Mouse (Mus musculus) liver, embryonic 13.5 days (tissue): ENCODE data around the gene Nudt5. TPM values are rescaled to one million over a fixed set of nuclear protein-coding genes. Genes with fewer than 3 reads are reported as not detected.

ENCODE experiments used
- ATAC-seq: fragments of 200-750 bp; cut with Nextera tagmentation; 2 replicates; pipeline ENCODE4 v1.8.0; 2017; ENCODE audit warnings: low read depth, mild to moderate bottlenecking, moderate number of reproducible peaks, moderate library complexity
- DNase-seq: peaks from one replicate; pipeline ENCODE4 v3.0.0; 2022
- H3K27ac ChIP-seq: fragments of 300-500 bp; sonication (generic); 2 replicates; pipeline ENCODE4 v1.5.1; 2015; ENCODE audit warnings: moderate library complexity, mild to moderate bottlenecking, inconsistent platforms
- H3K27me3 ChIP-seq: fragments of 300-500 bp; sonication (generic); 2 replicates; pipeline ENCODE4 v1.6.1; 2015; ENCODE audit warnings: mild to moderate bottlenecking, inconsistent platforms
- H3K36me3 ChIP-seq: fragments of 300-500 bp; sonication (generic); 2 replicates; pipeline ENCODE4 v1.6.1; 2015; ENCODE audit warnings: mild to moderate bottlenecking, inconsistent platforms
- H3K4me1 ChIP-seq: fragments of 300-500 bp; sonication (generic); replicated peaks from 2 replicates; pipeline ENCODE4 v1.6.1; 2015; ENCODE audit warnings: inconsistent platforms
- H3K4me2 ChIP-seq: fragments of 300-500 bp; sonication (generic); 2 replicates; pipeline ENCODE4 v1.6.1; 2015; ENCODE audit warnings: inconsistent platforms, mild to moderate bottlenecking, moderate library complexity
- H3K4me3 ChIP-seq: fragments of 300-500 bp; sonication (generic); replicated peaks from 2 replicates; pipeline ENCODE4 v1.5.1; 2015; ENCODE audit warnings: mild to moderate bottlenecking, inconsistent platforms
- H3K9ac ChIP-seq: fragments of 300-500 bp; sonication (generic); 2 replicates; pipeline ENCODE4 v1.6.1; 2015; ENCODE audit warnings: mild to moderate bottlenecking, inconsistent platforms
- H3K9me3 ChIP-seq: fragments of 300-500 bp; sonication (generic); replicated peaks from 2 replicates; pipeline ENCODE4 v1.6.1; 2016; ENCODE audit warnings: inconsistent platforms
- WGBS: fragments of 180-500 bp; shearing (Covaris S2); methylation state at CpG from one replicate; pipeline ENCODE4 v1.1.7; 2015; ENCODE audit not compliant: insufficient replicate concordance; 5-methylcytosine and 5-hydroxymethylcytosine counted together
- polyA plus RNA-seq: library from polyadenylated mRNA; unstranded; fragments of >200 nt; fragmentation: Nextera tagmentation; extraction: Ambion mirVana; gene quantifications from 2 replicates; pipeline ENCODE4 v1.2.1, GENCODE M21; 2015

The Nudt5 gene
- polyA plus RNA-seq, 1 experiment from 2014 or later, result 70.1 TPM

DNA sequence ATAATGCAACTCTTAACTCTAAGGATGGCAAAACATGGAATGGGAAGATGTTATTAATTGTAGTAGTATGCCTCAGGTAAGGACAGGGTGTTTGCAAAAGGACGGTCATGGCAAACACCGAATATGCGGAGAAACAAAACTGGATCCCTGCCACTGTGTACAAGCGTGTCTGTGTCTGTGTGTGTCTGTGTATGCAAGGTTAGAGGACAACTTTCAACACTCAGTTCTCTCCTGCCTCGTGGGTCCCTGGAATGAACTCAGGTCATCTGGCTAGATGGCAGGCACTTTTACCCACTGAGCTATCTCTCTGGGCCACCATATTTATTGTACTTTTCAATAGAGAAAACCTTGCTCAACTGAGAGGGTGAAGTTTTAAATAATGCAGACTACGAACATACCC, 22.4 kb upstream of the Nudt5 start:
- Histone ChIP-seq H3K36me3 (peaks cover 70% of the 10 kb centered on the region), H3K9ac (no peak overlapping the region), H3K4me1 (peaks cover 15% of the 10 kb centered on the region; the same call in 1 of the 2 replicates), H3K4me2 (no peak overlapping the region), H3K27ac (no peak overlapping the region), H3K4me3 (no peak overlapping the region), H3K27me3 (no peaks in the 10 kb centered on the region), H3K9me3 (no peaks in the 10 kb centered on the region)
- no peak for ATAC-seq
- no peak for DNase-seq
- 86% methylated on average over 6 of the region's 6 CpGs for WGBS

DNA sequence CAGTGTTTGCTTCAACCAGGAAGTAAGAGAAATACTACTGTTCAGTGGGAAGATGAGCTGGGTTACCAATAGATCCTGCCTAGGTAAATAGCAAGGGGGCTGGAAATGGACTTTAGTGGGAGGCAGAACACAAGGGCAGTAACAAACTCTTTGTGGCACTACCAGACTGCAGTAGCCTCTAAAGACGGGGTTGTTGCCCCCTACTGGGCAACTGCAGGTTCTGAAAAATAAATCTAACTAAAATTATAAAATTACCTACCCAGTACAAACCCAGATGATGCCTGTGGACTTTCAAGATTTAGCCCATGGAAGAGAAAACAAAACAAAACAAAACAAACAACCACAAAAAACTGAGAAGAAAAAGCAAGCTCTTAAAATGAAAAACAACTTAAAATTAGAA, 20.6 kb upstream of the Nudt5 start:
- ATAC-seq (no peak), DNase-seq (no peak)
- no peaks in the 10 kb centered on the region for H3K27me3 ChIP-seq
- H3K9me3 ChIP-seq, result no peaks in the 10 kb centered on the region
- no peak overlapping the region for H3K27ac ChIP-seq
- peaks cover 15% of the 10 kb centered on the region; the same call in 1 of the 2 replicates for H3K4me1 ChIP-seq
- no peak overlapping the region for H3K4me2 ChIP-seq
- 21% methylated on average over 1 of the region's 1 CpGs for WGBS
- H3K9ac ChIP-seq, result no peak overlapping the region
- no peak overlapping the region for H3K4me3 ChIP-seq
- peaks cover 62% of the 10 kb centered on the region for H3K36me3 ChIP-seq

DNA sequence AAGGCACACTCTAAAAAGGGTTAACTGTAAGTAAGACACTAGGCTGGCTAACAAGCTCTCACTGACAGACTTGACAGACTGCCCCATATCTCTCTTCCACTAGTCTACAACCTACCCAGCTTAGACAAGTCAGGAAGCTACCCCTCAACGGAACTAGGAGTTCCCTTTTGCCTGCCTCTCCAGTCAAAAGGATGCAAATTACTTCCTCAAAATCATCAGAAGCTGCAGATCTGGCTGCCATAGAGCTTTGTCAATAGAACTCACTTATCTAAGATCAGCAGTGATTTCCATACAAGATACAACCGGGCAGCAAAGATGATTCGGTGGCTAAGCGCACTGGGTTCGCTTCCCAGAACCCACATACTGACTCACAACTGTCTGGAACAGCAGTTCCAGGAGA, 20.1 kb upstream of the Nudt5 start:
- Histone ChIP-seq H3K27ac (peak overlapping the region; percentile 16), H3K27me3 (no peaks in the 10 kb centered on the region), H3K4me1 (peaks cover 15% of the 10 kb centered on the region; the same call in 1 of the 2 replicates), H3K36me3 (peaks cover 58% of the 10 kb centered on the region), H3K4me2 (no peak overlapping the region), H3K9me3 (no peaks in the 10 kb centered on the region), H3K4me3 (no peak overlapping the region), H3K9ac (no peak overlapping the region)
- DNase-seq, result no peak
- ATAC-seq, result no peak
- WGBS, result 42% methylated on average over 5 of the region's 5 CpGs

DNA sequence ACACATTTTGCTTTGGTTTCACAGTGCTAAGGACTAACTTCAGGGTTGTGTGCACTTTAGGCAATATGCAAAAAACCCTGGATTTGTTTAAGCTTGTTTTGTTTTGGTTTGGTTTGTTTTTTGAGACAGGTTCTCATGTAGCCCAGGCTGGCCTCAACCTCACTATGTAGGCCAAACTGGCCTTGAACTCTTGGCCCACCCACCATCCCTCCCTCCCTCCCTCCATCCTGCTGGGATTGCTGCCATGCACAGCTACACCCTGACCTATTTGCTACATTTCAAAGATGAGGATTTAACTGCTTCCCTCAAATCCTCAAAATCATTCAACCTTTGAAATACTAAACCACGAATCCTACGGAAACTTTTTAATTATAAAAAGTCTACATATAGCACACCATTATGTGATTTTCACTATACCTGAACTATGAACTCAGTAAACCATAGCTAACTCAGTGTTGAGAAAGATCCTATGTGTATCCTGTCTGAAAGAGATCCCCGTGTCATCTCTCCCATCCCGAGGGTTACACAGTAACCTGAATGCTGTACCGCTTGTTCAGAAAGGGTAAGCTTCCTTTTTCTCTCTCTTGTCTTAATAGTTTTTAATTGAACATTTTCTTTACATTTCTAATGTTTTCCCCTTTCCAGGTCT, 19.4 kb upstream of the Nudt5 start:
- Histone ChIP-seq H3K36me3 (peaks cover 56% of the 10 kb centered on the region), H3K4me1 (peaks cover 15% of the 10 kb centered on the region; the same call in 1 of the 2 replicates), H3K4me2 (no peak overlapping the region), H3K9ac (no peak overlapping the region), H3K4me3 (no peak overlapping the region), H3K9me3 (no peaks in the 10 kb centered on the region), H3K27me3 (no peaks in the 10 kb centered on the region), H3K27ac (peak overlapping the region; percentile 53)
- DNase-seq, result no peak
- 86% methylated on average over 5 of the region's 5 CpGs for WGBS
- 0 out of 2 replicates have a peak, but pooled peaks have one; percentile 46 for ATAC-seq

DNA sequence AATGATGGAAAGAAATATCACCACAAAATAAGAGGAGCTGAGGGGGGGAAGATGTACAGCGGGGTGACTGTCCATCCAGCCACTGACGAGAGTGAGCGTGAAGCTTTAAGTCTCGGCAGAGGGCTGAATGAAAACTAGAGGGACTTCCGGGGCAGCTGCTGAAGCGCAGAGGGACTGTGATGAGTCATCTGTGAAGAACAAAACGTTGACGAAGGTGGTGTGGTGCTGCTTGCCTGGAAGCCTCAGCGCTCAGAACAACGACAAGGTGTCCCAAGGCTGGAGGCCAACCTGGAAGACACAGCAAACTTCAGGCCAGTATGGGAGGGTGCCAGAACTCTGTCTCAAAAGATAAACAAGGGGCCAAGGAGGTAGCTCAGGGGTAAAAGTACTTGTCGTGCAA, 4.0 kb upstream of the Nudt5 start:
- H3K36me3 ChIP-seq, result peaks cover 53% of the 10 kb centered on the region
- 89% methylated on average over 11 of the region's 11 CpGs for WGBS

DNA sequence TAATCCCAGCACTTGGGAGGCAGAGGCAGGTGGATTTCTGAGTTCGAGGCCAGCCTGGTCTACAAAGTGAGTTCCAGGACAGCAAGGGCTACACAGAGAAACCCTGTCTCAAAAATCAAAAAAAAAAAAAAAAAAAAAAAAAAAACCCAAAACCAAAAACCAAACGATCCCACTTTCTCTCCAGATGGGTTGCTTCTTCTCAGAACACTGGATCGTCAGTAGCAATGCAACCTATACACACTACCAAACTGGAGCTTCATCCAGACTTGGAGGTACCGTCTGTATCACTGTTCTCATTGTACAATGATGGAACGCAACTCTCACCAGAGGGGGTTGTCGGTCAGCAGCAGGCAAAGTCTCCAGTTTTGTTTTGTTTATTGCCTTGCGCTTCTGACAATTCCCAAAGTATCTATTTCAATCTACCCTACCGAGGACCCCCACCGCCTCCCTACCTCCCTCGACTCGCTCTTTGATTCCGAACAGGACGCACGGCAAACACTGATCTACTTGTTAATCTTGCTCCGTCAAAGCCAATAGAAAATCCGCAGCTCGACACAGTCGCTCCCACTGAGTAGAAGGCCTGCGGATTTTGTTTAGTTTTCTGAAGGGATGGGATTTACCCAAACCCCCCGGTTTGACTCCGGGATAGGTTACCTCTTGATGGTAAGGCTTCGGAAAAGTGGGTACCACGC, 492 bp upstream of the Nudt5 start:
- peaks cover 34% of the 10 kb centered on the region for H3K36me3 ChIP-seq
- ATAC-seq (peak; percentile 57), DNase-seq (no peak)
- WGBS, result 3% methylated on average over 23 of the region's 23 CpGs
- peak overlapping the region; percentile 80 for H3K27ac ChIP-seq
- peak overlapping the region; percentile 79 for H3K4me3 ChIP-seq
- peak overlapping the region; percentile 77 for H3K4me2 ChIP-seq
- peaks cover 38% of the 10 kb centered on the region for H3K4me1 ChIP-seq
- peak overlapping the region; percentile 75 for H3K9ac ChIP-seq
- H3K27me3 ChIP-seq, result no peaks in the 10 kb centered on the region
- H3K9me3 ChIP-seq, result peaks cover 6% of the 10 kb centered on the region

More for the DNA sequence above, 4.0 kb upstream of the Nudt5 start:
- Histone ChIP-seq H3K4me2 (no peak overlapping the region), H3K4me1 (peaks cover 10% of the 10 kb centered on the region), H3K9me3 (peaks cover 10% of the 10 kb centered on the region), H3K27ac (no peak overlapping the region), H3K4me3 (no peak overlapping the region), H3K27me3 (no peaks in the 10 kb centered on the region), H3K9ac (no peak overlapping the region)
- no peak for ATAC-seq
- DNase-seq, result no peak

DNA sequence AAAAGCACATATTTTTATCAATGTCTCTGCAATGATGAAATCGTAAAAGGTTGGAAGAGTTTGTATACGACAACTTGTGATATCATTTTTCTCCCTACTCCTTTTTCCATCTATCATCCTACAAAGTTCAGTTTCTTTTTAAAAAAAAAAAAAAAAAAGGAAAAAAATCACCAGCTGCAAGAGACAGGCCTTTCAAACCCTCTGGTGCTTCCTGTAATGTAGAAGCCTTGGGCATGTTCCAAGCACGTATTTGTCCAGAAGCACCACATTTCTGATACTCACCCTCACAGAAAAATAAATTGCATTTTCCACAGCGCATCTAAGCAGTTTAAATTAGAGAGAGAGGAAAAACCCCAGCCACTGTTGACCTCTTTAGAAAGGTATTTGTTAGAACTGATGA, 1.0 kb downstream of the Nudt5 start:
- no peak for ATAC-seq
- Histone ChIP-seq H3K9me3 (no peaks in the 10 kb centered on the region), H3K36me3 (peaks cover 33% of the 10 kb centered on the region), H3K4me2 (peak overlapping the region; percentile 77), H3K27ac (no peak overlapping the region; the same call in 1 of the 2 replicates), H3K4me3 (peak overlapping the region; percentile 79), H3K27me3 (no peaks in the 10 kb centered on the region), H3K4me1 (peaks cover 47% of the 10 kb centered on the region), H3K9ac (peak overlapping the region; percentile 75)
- 17% methylated on average over 4 of the region's 4 CpGs for WGBS
- DNase-seq, result no peak

DNA sequence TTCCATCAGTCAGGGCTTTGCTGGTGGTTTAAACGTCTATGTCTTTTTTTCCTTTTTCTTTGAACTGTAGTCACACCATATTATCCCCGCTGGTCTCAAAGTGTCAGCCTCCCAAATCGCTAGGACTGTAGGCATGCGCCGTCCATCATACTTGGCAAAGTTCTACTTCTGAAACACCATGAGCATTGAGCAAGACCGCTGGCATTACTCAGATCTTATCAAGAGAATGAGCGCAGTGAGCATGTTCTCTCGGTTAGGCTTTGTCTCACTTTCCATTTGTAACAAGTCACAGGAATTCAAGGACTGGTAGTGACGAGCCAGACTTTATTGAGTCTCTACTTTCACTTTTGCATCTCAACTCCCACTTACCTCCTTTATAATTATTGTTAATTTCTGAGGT, 6.3 kb downstream of the Nudt5 start:
- H3K36me3 ChIP-seq, result peaks cover 49% of the 10 kb centered on the region
- DNase-seq, result no peak

DNA sequence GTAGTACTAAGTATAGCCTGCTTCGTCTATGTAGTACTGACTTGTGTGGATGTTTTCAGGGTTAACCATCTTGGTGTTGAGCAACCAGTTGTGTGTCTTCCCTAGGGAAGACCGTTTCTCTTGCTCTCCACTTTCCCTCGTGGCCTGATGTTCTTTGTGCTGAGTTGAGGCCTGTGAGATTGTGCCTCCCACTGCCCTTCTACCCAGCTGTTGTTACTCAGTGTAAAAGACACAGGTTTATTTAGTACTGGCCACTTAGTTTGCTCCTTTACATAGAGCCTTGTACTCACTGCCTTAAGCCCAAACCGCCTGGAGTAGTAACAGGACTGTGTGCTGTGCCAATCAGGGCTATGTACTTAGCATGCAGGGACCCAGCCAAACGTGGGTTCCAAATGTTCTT, 7.0 kb downstream of the Nudt5 start:
- no peak overlapping the region for H3K9ac ChIP-seq
- peaks cover 52% of the 10 kb centered on the region for H3K36me3 ChIP-seq
- no peak overlapping the region for H3K27ac ChIP-seq
- H3K4me2 ChIP-seq, result no peak overlapping the region
- WGBS, result 63% methylated on average over 5 of the region's 5 CpGs
- H3K4me1 ChIP-seq, result peaks cover 41% of the 10 kb centered on the region
- H3K4me3 ChIP-seq, result no peak overlapping the region
- no peak for DNase-seq
- no peaks in the 10 kb centered on the region for H3K27me3 ChIP-seq
- no peak for ATAC-seq
- no peaks in the 10 kb centered on the region for H3K9me3 ChIP-seq

More for the DNA sequence above, 6.3 kb downstream of the Nudt5 start:
- WGBS, result 78% methylated on average over 9 of the region's 9 CpGs
- H3K4me3 ChIP-seq, result no peak overlapping the region
- no peak overlapping the region for H3K4me2 ChIP-seq
- ATAC-seq, result no peak
- no peak overlapping the region for H3K27ac ChIP-seq
- H3K27me3 ChIP-seq, result no peaks in the 10 kb centered on the region
- no peaks in the 10 kb centered on the region for H3K9me3 ChIP-seq
- no peak overlapping the region for H3K9ac ChIP-seq
- H3K4me1 ChIP-seq, result peaks cover 48% of the 10 kb centered on the region

DNA sequence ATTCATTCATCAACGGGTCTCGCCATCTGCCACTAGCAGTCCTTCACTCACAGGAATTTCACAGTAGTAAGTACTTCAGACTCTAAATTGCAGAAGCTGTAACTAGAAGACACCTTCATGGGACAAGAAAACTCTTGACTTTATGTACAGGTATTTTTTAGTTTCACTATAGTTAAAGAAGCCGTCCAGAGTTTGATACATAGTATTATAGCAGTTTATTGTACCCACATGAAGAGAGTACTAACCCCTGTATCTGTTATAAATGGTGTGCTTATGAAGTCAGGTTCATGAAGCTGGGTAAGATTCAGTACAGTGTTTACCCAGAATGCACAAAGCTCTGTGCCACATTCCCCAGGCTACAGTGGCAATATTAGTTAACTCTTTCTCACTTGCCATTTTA, 18.0 kb downstream of the Nudt5 start, which contains the start of gene Gm13199:
Gene Gm13199 (minus strand): TSS at position 101 of the 400 bp plus-strand sequence.
- Histone ChIP-seq H3K36me3 (peaks cover 75% of the 10 kb centered on the region), H3K9ac (no peak within 1 kb of the TSS)

DNA sequence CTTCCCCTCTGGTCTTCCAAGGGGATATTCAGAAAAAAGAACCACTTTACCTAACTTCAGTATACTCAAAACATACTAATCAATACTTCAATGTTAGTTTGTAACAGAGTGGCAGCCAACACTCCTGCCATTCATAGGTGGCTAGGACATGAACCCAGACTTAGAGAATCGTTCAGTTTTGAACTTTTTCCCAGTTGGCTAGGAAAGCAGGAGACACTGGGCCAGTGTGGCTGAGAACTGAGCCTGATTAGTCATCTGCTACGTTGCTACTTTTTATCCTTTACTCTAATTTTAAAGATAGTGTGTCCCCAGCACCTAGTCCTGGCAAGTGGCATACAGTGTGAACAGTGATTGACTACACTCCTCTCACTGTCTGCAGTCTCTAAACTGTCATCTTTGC, 22.9 kb downstream of the Nudt5 start:
- no peak overlapping the region for H3K9ac ChIP-seq
- no peak overlapping the region for H3K27ac ChIP-seq
- 69% methylated on average over 2 of the region's 2 CpGs for WGBS
- no peaks in the 10 kb centered on the region for H3K27me3 ChIP-seq
- H3K4me2 ChIP-seq, result no peak overlapping the region
- ATAC-seq (no peak), DNase-seq (no peak)
- peaks cover 74% of the 10 kb centered on the region for H3K36me3 ChIP-seq
- no peaks in the 10 kb centered on the region for H3K4me1 ChIP-seq
- H3K4me3 ChIP-seq, result no peak overlapping the region
- H3K9me3 ChIP-seq, result no peaks in the 10 kb centered on the region

More for the DNA sequence above, 18.0 kb downstream of the Nudt5 start, which contains the start of gene Gm13199:
- ATAC-seq, result no peak
- no peak within 1 kb of the TSS for H3K4me3 ChIP-seq
- H3K9me3 ChIP-seq, result no peaks in the 10 kb centered on the region
- no peak within 1 kb of the TSS for H3K27ac ChIP-seq
- WGBS, result 93% methylated on average over 3 of the region's 3 CpGs
- H3K4me1 ChIP-seq, result no peaks in the 10 kb centered on the region
- no peaks in the 10 kb centered on the region for H3K27me3 ChIP-seq
- H3K4me2 ChIP-seq, result no peak within 1 kb of the TSS
- DNase-seq, result no peak
